Mouse (Mus musculus) MEL (cell line): Measurements from ENCODE around the gene Tap2.

Experiments
- CHD2 ChIP-seq: IDR thresholded peaks from 2 replicates; pipeline ENCODE4 v1.6.1; 2011; ENCODE audit warnings: low read length, improper control_type of control experiment
- CTCF ChIP-seq, 3 experiments: IDR thresholded peaks in 2 of 3; conservative IDR thresholded peaks in 1 of 3; 2 replicates each; pipeline ENCODE4 v1.5.1; 2011 to 2012; ENCODE audit warnings: low read length in 3 of 3, low read depth in 2 of 3, mild to moderate bottlenecking in 2 of 3, improper control_type of control experiment in 1 of 3, inconsistent platforms in 1 of 3, mixed read lengths in 1 of 3, moderate library complexity in 1 of 3; ENCODE audit not compliant: control insufficient read depth in 1 of 3, insufficient read depth in 1 of 3, poor library complexity in 1 of 3, severe bottlenecking in 1 of 3
- E2F4 ChIP-seq: IDR thresholded peaks from 2 replicates; pipeline ENCODE4 v1.6.1; 2011; ENCODE audit warnings: low read depth, low read length, improper control_type of control experiment, borderline replicate concordance
- EP300 ChIP-seq, 2 experiments: IDR thresholded peaks; 2 replicates each; pipeline ENCODE4 v1.6.1; 2011; ENCODE audit warnings: improper control_type of control experiment in 2 of 2, low read length in 2 of 2, low read depth in 1 of 2, mild to moderate bottlenecking in 1 of 2
- MAX ChIP-seq: IDR thresholded peaks from 2 replicates; pipeline ENCODE4 v1.6.1; 2011; ENCODE audit warnings: low read length, improper control_type of control experiment
- MYC ChIP-seq: IDR thresholded peaks from 2 replicates; pipeline ENCODE4 v1.6.1; 2011; ENCODE audit warnings: low read depth, mild to moderate bottlenecking, low read length, improper control_type of control experiment, moderate library complexity
- NELFE ChIP-seq: IDR thresholded peaks from 2 replicates; pipeline ENCODE4 v1.6.1; 2011; ENCODE audit warnings: low read depth, low read length, improper control_type of control experiment
- POLR2A ChIP-seq, 2 experiments: IDR thresholded peaks; 2 replicates each; pipeline ENCODE4 v1.6.1; 2011 to 2012; ENCODE audit warnings: low read length in 2 of 2, mild to moderate bottlenecking in 2 of 2, control low read depth in 1 of 2, improper control_type of control experiment in 1 of 2, low read depth in 1 of 2, moderate library complexity in 1 of 2; ENCODE audit not compliant: control insufficient read depth in 1 of 2, insufficient read depth in 1 of 2, poor library complexity in 1 of 2
- POLR2AphosphoS2 ChIP-seq: IDR thresholded peaks from 2 replicates; pipeline ENCODE4 v1.6.1; 2011; ENCODE audit warnings: low read length, improper control_type of control experiment
- TAL1 ChIP-seq: IDR thresholded peaks from 2 replicates; pipeline ENCODE4 v1.6.1; 2012; ENCODE audit warnings: mild to moderate bottlenecking, inconsistent platforms, low read length, moderate library complexity, mixed read lengths
- TCF12 ChIP-seq: IDR thresholded peaks from 2 replicates; pipeline ENCODE4 v1.6.1; 2014; ENCODE audit warnings: low read depth, mild to moderate bottlenecking, inconsistent platforms, low read length, improper control_type of control experiment, moderate library complexity
- USF1 ChIP-seq: IDR thresholded peaks from 2 replicates; pipeline ENCODE4 v1.6.1; 2014; ENCODE audit warnings: low read depth, mild to moderate bottlenecking, inconsistent platforms, low read length, improper control_type of control experiment, moderate library complexity
- ZMIZ1 ChIP-seq: IDR thresholded peaks from 2 replicates; pipeline ENCODE4 v1.6.1; 2012; ENCODE audit warnings: low read depth, mild to moderate bottlenecking, inconsistent platforms, low read length, improper control_type of control experiment, moderate library complexity

DNA sequence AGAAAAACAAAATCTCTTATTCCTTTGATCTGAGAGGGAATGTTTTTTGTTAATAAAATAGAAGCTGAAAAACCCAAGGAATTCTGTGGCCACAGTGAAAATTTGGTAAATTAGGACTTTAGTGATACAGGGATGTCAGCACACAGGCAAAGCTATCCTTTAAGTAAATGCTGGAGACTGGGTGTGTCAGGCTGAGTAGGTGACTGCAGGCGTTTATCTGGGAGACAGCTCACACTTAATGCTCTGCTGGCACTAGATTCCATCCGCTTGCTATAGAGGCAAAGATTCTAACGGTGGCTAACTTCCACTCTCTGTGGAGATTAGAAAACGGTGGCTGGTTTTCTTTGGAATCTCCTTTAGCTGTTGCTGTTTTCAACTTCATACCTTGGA is 32.8 kb upstream of the Tap2 start:
- no peak for TF ChIP-seq MYC
- TF ChIP-seq EP300 (IDR thresholded peaks at IDR 0.05; ENCODE audit: low read depth in 1 of 2, low read length in 2 of 2), result no peak
- no peak for TF ChIP-seq MAX
- TF ChIP-seq CHD2, result no peak
- no peak for TF ChIP-seq E2F4
- no peak for TF ChIP-seq TAL1
- TF ChIP-seq CTCF (IDR thresholded peaks at IDR 0.05 in 2 of 3, conservative IDR thresholded peaks at IDR 0.05 in 1 of 3; ENCODE audit: control insufficient read depth in 1 of 3, insufficient read depth in 1 of 3, low read depth in 2 of 3, low read length in 3 of 3, poor library complexity in 1 of 3, severe bottlenecking in 1 of 3), result no peak
- TF ChIP-seq ZMIZ1, result no peak
- TF ChIP-seq POLR2A (IDR thresholded peaks at IDR 0.05; ENCODE audit: control insufficient read depth in 1 of 2, insufficient read depth in 1 of 2, low read depth in 1 of 2, low read length in 2 of 2, poor library complexity in 1 of 2), result no peak
- TF ChIP-seq USF1, result no peak
- no peak for TF ChIP-seq NELFE
- no peak for TF ChIP-seq TCF12
- no peak for TF ChIP-seq POLR2AphosphoS2
